Mouse (Mus musculus) CD4-positive, CD25-positive, alpha-beta regulatory T cell, adult 9 weeks (primary cell): ENCODE data around the gene Rarg. TPM values are rescaled to one million over a fixed set of nuclear protein-coding genes. Genes with fewer than 3 reads are reported as not detected.

ENCODE experiments used
- polyA plus RNA-seq: library from polyadenylated mRNA; unstranded; fragments of 100-300 nt; shearing (Covaris generic); gene quantifications from one replicate; pipeline ENCODE4 v1.2.1, GENCODE M21; 2017

Gene Rarg
- 46.8 TPM for polyA plus RNA-seq

GRCm38 (mm10) chr15:102257202-102258075, at the start of gene Rarg:
Gene Rarg, minus strand, starts transcription at chr15:102257517.

GRCm38 (mm10) chr15:102295633-102296367, 38.5 kb upstream of the Rarg start, which contains the start of gene Espl1:
Gene Espl1, plus strand, starts transcription at chr15:102296266.

GRCm38 (mm10) chr15:102279092-102279782, 21.9 kb upstream of the Rarg start, which contains the start of gene Mfsd5:
Gene Mfsd5, plus strand, starts transcription at chr15:102279454.

GRCm38 (mm10) chr15:102270274-102270960, 13.1 kb upstream of the Rarg start, which contains the start of gene Gm9918:
Gene Gm9918, plus strand, starts transcription at chr15:102270563.

GRCm38 (mm10) chr15:102231748-102232147, 25.6 kb downstream of the Rarg start, which contains the start of gene Itgb7:
Gene Itgb7, minus strand, starts transcription at chr15:102231944.

GRCm38 (mm10) chr15:102204674-102205505, 52.4 kb downstream of the Rarg start, which contains the start of gene Csad:
Gene Csad, minus strand, starts transcription at chr15:102204724.

GRCm38 (mm10) chr15:102202971-102203834, 54.1 kb downstream of the Rarg start, which contains the start of gene Zfp740:
Gene Zfp740, plus strand, starts transcription at chr15:102203249.

Other genes starting within 250 kb of the Rarg start
- 1.3 TPM for gene Krt18, start 229.3 kb downstream of the Rarg start, polyA plus RNA-seq
- gene Eif4b, start 183.7 kb downstream of the Rarg start, polyA plus RNA-seq = 162 TPM
- gene Tns2, start 157.1 kb downstream of the Rarg start, polyA plus RNA-seq = 1.8 TPM
- 67.5 TPM for gene Spryd3, start 121.3 kb downstream of the Rarg start, polyA plus RNA-seq
- 0.41 TPM for gene Igfbp6, start 113.2 kb downstream of the Rarg start, polyA plus RNA-seq
- gene Soat2, start 107.0 kb downstream of the Rarg start, polyA plus RNA-seq = 0.91 TPM
- 48.6 TPM for gene Zfp740, start 54.3 kb downstream of the Rarg start, polyA plus RNA-seq
- gene Csad, start 52.8 kb downstream of the Rarg start, polyA plus RNA-seq = 18.0 TPM
- gene Itgb7, start 25.6 kb downstream of the Rarg start, polyA plus RNA-seq = 649 TPM
- gene Gm9918, start 13.0 kb upstream of the Rarg start, polyA plus RNA-seq = not detected
- gene Mfsd5, start 21.9 kb upstream of the Rarg start, polyA plus RNA-seq = 63.4 TPM
- gene Espl1, start 38.7 kb upstream of the Rarg start, polyA plus RNA-seq = 1.7 TPM
- gene Pfdn5, start 68.6 kb upstream of the Rarg start, polyA plus RNA-seq = 684 TPM
- gene Myg1, start 74.2 kb upstream of the Rarg start, polyA plus RNA-seq = 119 TPM
- 60.5 TPM for gene Aaas, start 93.3 kb upstream of the Rarg start, polyA plus RNA-seq
- not detected for gene Sp7, start 109.7 kb upstream of the Rarg start, polyA plus RNA-seq
- 19.6 TPM for gene Sp1, start 148.6 kb upstream of the Rarg start, polyA plus RNA-seq
- not detected for gene Amhr2, start 187.8 kb upstream of the Rarg start, polyA plus RNA-seq
- 586 TPM for gene Prr13, start 201.5 kb upstream of the Rarg start, polyA plus RNA-seq
- gene Pcbp2, start 213.0 kb upstream of the Rarg start, polyA plus RNA-seq = 118 TPM
- not detected for gene Gm10337, start 246.2 kb upstream of the Rarg start, polyA plus RNA-seq